ENCODE assay signal across 9 mouse cellular contexts in genomic region chr8:91132731-91133130, GRCm38 (mm10).
DNase-seq lines count a peak whose midpoint lies in the region; ATAC-seq and TF ChIP-seq lines count a peak whose summit lies in the region.
"Had no signal": no experiment of that assay in that cellular context is flagged by ENCODE, and none has a peak within 500 bp of the region (broad histone marks: within the 10 kb centered on the region; RNA-seq: fewer than 3 reads in every experiment).

No protein-coding gene starts in this region.

- peak overlapping the region; percentile 87 for H3K4me2 ChIP-seq in heart, postnatal 0 days (ENCODE audit: low read depth, low read length)
- H3K4me2 ChIP-seq in liver, postnatal 0 days (ENCODE audit: low read depth, low read length): peak overlapping the region; percentile 95

- no peak for TF ChIP-seq EP300 in heart, postnatal 0 days (IDR thresholded peaks at IDR 0.05; ENCODE audit: low read depth)
- no peak for TF ChIP-seq EP300 in liver, postnatal 0 days (IDR thresholded peaks at IDR 0.05; ENCODE audit: low read depth)

- no peak overlapping the region for H3K27ac ChIP-seq in heart, embryonic 10.5 days
- H3K27ac ChIP-seq in ES-E14 (ENCODE audit: insufficient read depth, low read depth, low read length, poor library complexity, severe bottlenecking): no peak overlapping the region
- no peak overlapping the region for H3K27ac ChIP-seq in heart, postnatal 0 days (ENCODE audit: low read depth)
- no peak overlapping the region for H3K27ac ChIP-seq in liver, postnatal 0 days (ENCODE audit: low read depth)

- no peak for TF ChIP-seq CTCF in heart, postnatal 0 days (IDR thresholded peaks at IDR 0.05; ENCODE audit: low read depth)
- no peak for TF ChIP-seq CTCF in liver, postnatal 0 days (IDR thresholded peaks at IDR 0.05; ENCODE audit: low read depth)

- 75% methylated on average over 4 of the region's 4 CpGs for WGBS in heart, embryonic 10.5 days
- 75% methylated on average over 4 of the region's 4 CpGs for WGBS in heart, postnatal 0 days
- 70% methylated on average over 4 of the region's 4 CpGs for whole genome bisulfite sequencing in liver, postnatal 0 days (ENCODE audit: insufficient replicate concordance)

- ATAC-seq in heart, postnatal 0 days (ENCODE audit: insufficient read depth, low read depth): no peak
- ATAC-seq in liver, postnatal 0 days: no peak

- peak overlapping the region; percentile 82; the same call in 1 of the 2 replicates for H3K4me3 ChIP-seq in heart, embryonic 10.5 days
- H3K4me3 ChIP-seq in ES-E14 (ENCODE audit: insufficient read depth in 1 of 2, low read depth in 1 of 2, low read length in 2 of 2, poor library complexity in 1 of 2, severe bottlenecking in 1 of 2): peak overlapping the region; percentile 95 to 99; a peak in 3 of 4 replicates
- peak overlapping the region; percentile 84 for H3K4me3 ChIP-seq in heart, postnatal 0 days (ENCODE audit: low read depth, low read length)
- H3K4me3 ChIP-seq in liver, postnatal 0 days (ENCODE audit: low read depth, low read length): no peak overlapping the region

- no peaks in the 10 kb centered on the region for H3K9me3 ChIP-seq in heart, embryonic 10.5 days
- H3K9me3 ChIP-seq in ES-E14 (ENCODE audit: control insufficient read depth, insufficient read depth, low read depth, low read length): no peaks in the 10 kb centered on the region
- H3K9me3 ChIP-seq in heart, postnatal 0 days (replicated peaks; ENCODE audit: control insufficient read depth, low read length): no peaks in the 10 kb centered on the region
- no peaks in the 10 kb centered on the region for H3K9me3 ChIP-seq in liver, postnatal 0 days (ENCODE audit: low read length)

- no peak for DNase-seq in heart, embryonic 10.5 days (ENCODE audit: low spot score)
- no peak for DNase-seq in heart, adult 9 months (ENCODE audit: low spot score in 2 of 2)
- DNase-seq in ES-E14 (ENCODE audit: low read depth, low spot score): no peak
- DNase-seq in heart, postnatal 0 days (ENCODE audit: low spot score): no peak
- no peak for DNase-seq in liver, postnatal 0 days
- DNase-seq in ovary, adult 18-20 months (ENCODE audit: low spot score): no peak
- DNase-seq in adrenal gland, adult 18-20 months (ENCODE audit: low spot score in 2 of 2): no peak
- DNase-seq in layer of hippocampus, adult 18-20 months (ENCODE audit: low spot score in 2 of 2): no peak
- DNase-seq: right cerebral cortex, postnatal 14 days had no signal

- peaks cover 16% of the 10 kb centered on the region; the same call in 1 of the 2 replicates for H3K4me1 ChIP-seq in heart, embryonic 10.5 days
- peaks cover 4 to 11% of the 10 kb centered on the region in 2 experiments; a peak in 2 of 4 replicates for H3K4me1 ChIP-seq in ES-E14 (ENCODE audit: control insufficient read depth in 2 of 2, insufficient read depth in 2 of 2, low read length in 2 of 2, poor library complexity in 1 of 2)
- H3K4me1 ChIP-seq in heart, postnatal 0 days (ENCODE audit: control insufficient read depth, insufficient read depth): peaks cover 8% of the 10 kb centered on the region; the same call in 1 of the 2 replicates
- H3K4me1 ChIP-seq in liver, postnatal 0 days (ENCODE audit: insufficient read depth): peaks cover 9% of the 10 kb centered on the region; the same call in 1 of the 2 replicates

- H3K9ac ChIP-seq in ES-E14 (ENCODE audit: insufficient read depth, low read depth, low read length, poor library complexity, severe bottlenecking): no peak overlapping the region
- no peak overlapping the region for H3K9ac ChIP-seq in heart, postnatal 0 days (replicated peaks; ENCODE audit: low read depth, low read length)
- H3K9ac ChIP-seq in liver, postnatal 0 days (replicated peaks): no peak overlapping the region

- peaks cover 13% of the 10 kb centered on the region for H3K36me3 ChIP-seq in heart, embryonic 10.5 days
- peaks cover 12% of the 10 kb centered on the region; the same call in 1 of the 2 replicates for H3K36me3 ChIP-seq in ES-E14 (ENCODE audit: control insufficient read depth, insufficient read depth, low read length, poor library complexity, severe bottlenecking)
- peaks cover 22% of the 10 kb centered on the region for H3K36me3 ChIP-seq in heart, postnatal 0 days (replicated peaks; ENCODE audit: control insufficient read depth, insufficient read depth, low read length)
- peaks cover 14% of the 10 kb centered on the region for H3K36me3 ChIP-seq in liver, postnatal 0 days (replicated peaks; ENCODE audit: insufficient read depth, low read length)

- no peaks in the 10 kb centered on the region for H3K27me3 ChIP-seq in heart, embryonic 10.5 days (ENCODE audit: insufficient read depth, poor library complexity, severe bottlenecking)
- no peaks in the 10 kb centered on the region for H3K27me3 ChIP-seq in heart, postnatal 0 days (ENCODE audit: control insufficient read depth, insufficient read depth, low read length)
- no peaks in the 10 kb centered on the region for H3K27me3 ChIP-seq in liver, postnatal 0 days (ENCODE audit: insufficient read depth, low read length)

- in situ Hi-C loops in ES-E14 (cut with MboI; ENCODE audit: low sequenced_read_pairs in 2 of 2, unreplicated experiment in 2 of 2): no loop called here

TF ChIP-seq in ES-E14, 5 proteins besides CTCF, POLR2A, EP300 and RAD21:
- TF ChIP-seq ZNF384 (IDR thresholded peaks at IDR 0.05; ENCODE audit: low read depth, low read length): no peak
